Mouse (Mus musculus) left cerebral cortex, postnatal 4 days (tissue): ENCODE results near the gene Trmu. TPM values are rescaled to one million over a fixed set of nuclear protein-coding genes. Genes with fewer than 3 reads are reported as not detected.
A peak's percentile ranks its signal among the peaks of the same experiment; 100 is the strongest.

Source experiments
- DNase-seq: peaks from one replicate; pipeline ENCODE4 v3.0.0-alpha.2; 2022
- intact Hi-C: fragments of 180-260 bp; cut with DNase I; formaldehyde crosslinking; loops from one replicate; pipeline ENCODE4 v1.15.1; 2025
- total RNA-seq, 2 experiments: library from RNA; stranded (reverse); gene quantifications; 2 replicates each; pipeline ENCODE4 v1.2.3; 2021

The Trmu gene
- total RNA-seq, 2 experiments from 2014 or later: 36.2 to 37.8 TPM

DNA sequence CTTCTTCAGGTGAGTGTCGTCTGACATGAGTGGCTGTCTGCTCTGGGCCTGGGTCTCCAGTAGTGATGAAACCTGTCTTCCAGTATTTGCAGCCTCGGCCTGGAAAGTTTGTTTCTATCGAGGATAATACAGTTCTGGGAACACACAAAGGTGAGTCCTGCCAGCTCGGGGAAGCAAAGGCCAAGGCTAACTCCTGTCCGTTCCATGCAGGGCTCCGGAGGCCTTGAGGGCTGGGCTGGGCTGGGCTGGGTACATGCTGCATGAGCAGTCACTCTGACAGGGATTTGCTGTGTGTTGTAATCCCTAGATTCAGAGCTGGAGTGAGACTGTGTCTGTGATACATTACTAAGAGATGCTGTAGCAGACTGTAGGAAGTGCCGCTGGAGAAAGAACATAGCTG is 14.8 kb downstream of the Trmu start:
- intact Hi-C loops: no loop called here
- no peak for DNase-seq

DNA sequence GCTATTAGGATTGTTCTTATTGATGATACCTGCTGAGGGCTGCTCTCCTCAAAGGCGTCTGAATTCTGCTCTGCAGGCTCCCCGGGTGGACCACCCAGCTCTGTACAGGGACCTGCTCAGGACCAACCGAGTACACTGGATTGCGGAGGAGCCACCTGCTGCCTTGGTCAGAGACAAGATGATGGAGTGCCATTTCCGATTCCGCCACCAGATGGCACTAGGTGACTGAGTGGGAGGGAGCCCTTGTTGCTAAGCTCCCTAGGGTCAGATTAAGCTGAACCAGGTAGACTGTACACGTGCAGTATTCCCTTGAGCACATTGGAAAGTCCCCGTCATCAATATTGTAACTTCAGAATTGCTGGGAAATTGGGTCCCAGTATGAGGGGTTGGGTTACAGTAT is 17.2 kb downstream of the Trmu start:
- DNase-seq: peak; percentile 89
- intact Hi-C loops: loop anchor here (5.0 kb wide), 2 partner anchors 141 to 241 kb away; no protein-coding TSS in a partner anchor

DNA sequence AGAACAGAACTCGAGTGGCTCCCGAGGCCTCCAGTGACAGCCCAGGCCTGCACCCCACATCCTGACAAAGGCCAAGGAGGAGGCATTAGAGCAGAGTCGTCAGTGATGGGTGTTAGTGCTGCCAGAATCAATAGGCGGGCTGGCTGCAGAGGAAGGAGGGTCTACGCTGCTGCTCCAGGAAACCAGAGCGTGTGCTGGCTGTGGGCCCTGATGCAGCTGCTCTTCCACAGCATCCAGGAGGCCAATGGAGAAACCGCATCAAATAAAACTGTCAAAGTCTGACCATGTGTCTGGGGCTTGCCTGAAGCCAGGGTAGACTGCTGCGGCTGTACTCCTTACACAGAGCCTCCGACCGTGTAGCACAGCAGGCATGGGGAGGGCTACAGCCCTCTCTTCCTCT is 18.0 kb downstream of the Trmu start:
- intact Hi-C loops: loop anchor here (5.0 kb wide), 2 partner anchors 140 to 240 kb away; no protein-coding TSS in a partner anchor
- peak; percentile 54 for DNase-seq

DNA sequence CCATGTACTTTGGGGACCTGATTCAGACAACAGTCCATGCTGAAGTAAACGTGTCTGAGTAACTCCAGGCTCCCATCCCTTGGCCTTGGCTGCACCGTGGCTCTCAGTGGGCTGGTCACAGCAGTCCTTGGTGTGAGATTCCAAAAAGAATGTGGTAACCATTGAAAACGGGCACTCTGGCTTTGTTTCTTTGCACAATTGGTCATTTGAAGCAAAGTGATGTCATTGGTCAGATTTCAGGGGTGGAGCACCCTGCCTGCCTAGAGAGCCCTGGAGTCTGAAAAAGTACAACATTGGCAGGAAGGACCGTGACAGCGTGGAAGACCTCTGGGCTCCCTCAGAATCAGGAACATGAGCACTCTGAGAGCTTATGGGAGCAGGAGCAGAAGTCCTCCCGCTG is 20.3 kb downstream of the Trmu start:
- no peak for DNase-seq
- intact Hi-C loops: loop anchor here (5.0 kb wide), 2 partner anchors 138 to 238 kb away; no protein-coding TSS in a partner anchor

DNA sequence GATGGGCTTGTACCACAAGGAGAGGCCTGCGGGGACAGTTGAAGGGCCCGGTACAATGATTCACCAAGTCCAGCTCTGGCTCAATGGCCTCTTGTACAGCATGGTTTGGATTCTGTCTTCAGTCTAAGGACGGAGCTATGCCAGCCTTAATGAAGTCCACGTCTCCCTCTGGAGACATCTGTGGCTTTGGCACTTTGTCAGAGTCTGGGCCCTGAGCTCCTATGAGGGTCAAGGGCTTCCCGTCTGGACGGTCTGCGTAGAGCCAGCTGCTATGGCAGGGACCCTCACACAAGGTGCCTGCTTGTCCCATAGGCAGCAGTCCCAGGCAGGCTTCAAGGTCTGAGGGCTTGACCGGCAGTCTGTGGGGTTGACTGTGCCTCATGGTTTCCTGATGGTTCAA is 21.2 kb downstream of the Trmu start:
- intact Hi-C loops: no loop called here
- DNase-seq: peak; percentile 65

DNA sequence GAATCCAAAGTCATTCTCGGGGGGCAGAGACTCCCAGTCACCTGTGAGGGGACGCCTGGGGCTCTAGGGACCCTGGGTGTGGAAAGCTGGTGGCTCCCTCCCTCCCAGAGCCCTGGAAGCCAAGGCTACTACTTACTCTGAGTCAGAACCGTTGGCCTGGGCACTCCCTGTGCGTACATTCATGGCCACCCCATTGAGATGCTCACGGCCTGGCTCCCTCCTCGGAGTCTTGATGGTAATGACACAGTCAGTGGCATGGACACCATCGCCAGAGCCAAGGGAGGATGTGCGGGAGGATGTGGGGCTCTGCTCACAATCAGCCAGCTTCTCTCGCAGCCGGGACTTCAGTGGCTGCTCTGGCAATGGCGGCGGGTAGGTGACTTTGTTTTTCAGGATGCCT is 21.7 kb downstream of the Trmu start:
- intact Hi-C loops: no loop called here
- DNase-seq: no peak

DNA sequence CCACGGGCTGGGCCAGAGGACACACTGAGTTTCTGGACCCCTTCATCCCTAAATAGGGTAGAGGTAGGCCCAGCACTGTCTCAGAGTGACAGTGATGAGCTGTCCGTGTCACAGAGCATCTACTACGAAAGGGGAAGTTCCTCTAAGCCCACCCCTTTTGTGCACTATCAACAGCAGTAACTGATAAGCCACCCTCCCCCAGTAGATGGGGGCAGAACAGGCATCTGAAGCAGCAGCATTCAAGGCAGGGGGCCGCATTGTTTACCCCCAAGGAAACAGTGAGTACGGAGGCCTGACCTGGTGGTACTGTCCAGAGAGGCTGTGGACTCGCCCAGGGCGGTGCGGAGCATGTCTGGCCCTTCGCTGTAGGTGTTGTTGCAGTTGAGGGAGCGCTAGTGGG is 23.4 kb downstream of the Trmu start:
- no peak for DNase-seq
- intact Hi-C loops: no loop called here

DNA sequence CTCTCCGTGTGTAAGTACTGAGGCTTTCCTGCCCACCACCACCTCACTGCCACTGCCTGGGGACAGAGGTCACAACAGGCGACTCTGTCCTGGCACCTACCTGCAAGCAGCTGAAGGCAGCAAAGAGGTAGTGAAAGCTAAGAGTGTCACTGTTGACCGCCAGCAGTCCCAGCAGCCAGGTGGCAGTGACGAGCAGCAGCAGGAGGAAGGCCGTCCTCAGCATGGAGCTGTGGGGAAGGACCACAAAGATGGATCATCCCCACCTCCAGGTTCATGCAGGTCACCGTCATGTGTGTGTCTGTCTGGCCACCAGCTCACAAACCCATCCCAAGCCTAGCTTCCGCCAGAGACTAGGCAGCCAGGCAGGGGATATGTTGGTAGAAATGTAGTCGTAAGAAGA is 24.7 kb downstream of the Trmu start:
- no peak for DNase-seq
- intact Hi-C loops: no loop called here

DNA sequence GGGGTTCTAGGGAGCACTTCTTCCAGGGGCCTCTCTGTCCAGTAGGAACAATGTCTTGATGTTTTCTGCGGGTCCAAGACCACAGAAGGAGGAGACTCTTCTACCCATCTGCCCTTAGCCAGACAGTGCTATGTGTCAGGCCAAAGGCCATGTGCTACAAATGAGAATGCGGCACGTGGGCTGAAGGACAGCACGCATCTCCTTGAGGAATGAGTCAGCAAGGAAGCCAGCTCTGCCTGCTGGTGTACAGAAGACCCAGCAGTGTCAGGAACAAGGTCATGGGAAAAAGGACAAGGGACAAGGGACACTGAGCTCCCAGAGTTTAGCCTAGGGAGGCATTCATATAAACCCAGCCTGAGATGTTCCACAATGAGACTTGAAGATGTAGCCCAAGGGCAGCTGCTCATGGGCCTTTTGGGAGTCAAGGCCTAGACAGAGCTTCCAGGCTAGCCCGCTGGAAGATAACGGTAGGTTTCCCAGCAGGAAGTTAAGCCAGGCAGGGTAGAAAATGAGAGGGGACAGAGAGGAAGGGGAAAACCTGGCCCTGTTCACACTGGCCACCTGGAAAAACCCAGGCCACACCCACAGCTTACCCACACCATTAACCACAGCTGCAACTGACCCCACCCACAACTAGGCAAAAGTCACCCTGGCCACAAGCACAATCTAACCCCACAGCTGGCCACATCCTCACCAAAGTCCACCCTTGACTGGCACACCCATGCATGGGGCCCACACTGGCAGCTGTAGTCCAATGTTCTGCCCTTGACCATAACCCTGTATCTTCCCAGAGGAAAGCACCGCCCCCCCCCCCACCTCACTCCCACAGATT is 29.8 kb downstream of the Trmu start:
- no peak for DNase-seq
- intact Hi-C loops: no loop called here

DNA sequence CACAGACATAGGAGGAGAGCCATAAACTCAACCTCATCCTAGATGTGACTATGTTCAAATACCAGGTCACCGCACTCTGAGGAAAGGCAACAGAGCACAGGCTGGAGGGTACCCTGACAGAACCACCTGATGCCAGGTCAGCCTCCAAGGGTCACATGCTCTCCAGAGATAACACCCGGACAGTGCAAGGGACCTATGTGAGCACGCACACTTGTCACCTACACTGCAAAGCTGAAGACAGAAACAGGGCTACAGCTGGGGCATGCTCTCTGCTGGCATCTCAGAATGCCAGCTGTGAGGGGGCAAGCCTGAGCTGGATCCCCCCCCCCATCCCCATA is 30.3 kb downstream of the Trmu start:
- no peak for DNase-seq

DNA sequence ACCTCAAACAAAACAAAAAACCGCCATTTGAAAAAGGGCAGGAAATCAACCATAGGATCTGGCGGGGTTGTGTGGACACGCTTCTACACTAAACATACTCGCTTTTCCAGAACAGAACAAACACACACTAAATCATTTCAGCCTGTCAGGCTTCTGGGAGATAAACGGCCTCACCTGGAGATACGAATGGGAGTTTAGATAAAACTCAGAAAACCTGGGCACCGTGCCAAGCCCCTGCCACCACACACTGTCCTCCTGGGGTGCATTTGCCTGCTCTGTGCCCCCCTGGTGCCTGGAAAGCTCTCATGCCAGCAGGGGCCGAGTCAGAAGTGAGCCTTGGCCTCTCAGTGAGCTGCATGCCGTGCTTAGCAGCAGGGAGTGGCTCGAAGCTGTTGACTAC is 30.8 kb downstream of the Trmu start:
- no peak for DNase-seq
- intact Hi-C loops: loop anchor here (5.0 kb wide), 1 partner anchor 127 kb away; no protein-coding TSS in a partner anchor

More for the DNA sequence above, 30.3 kb downstream of the Trmu start:
- intact Hi-C loops: no loop called here

DNA sequence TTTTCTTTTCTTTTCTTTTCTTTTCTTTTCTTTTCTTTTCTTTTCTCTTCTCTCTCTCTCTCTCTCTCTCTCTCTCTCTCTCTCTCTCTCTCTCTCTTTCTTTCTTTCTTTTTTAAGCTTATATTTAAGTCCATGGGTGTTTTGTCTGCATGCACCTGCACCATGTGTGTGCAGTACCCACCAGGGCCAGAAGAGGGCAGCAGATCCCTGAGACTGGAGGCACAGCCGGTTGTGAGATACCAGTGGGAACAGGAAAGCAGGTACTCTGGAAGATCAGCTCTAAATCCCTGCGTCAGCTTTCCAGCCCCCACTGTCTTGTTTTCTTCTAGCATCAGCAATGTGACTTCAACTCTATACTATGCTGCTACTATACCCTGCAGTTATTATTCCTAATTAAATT is 34.5 kb downstream of the Trmu start:
- intact Hi-C loops: loop anchor here (5.0 kb wide), 1 partner anchor 124 kb away; no protein-coding TSS in a partner anchor
- peak; percentile 86 for DNase-seq

DNA sequence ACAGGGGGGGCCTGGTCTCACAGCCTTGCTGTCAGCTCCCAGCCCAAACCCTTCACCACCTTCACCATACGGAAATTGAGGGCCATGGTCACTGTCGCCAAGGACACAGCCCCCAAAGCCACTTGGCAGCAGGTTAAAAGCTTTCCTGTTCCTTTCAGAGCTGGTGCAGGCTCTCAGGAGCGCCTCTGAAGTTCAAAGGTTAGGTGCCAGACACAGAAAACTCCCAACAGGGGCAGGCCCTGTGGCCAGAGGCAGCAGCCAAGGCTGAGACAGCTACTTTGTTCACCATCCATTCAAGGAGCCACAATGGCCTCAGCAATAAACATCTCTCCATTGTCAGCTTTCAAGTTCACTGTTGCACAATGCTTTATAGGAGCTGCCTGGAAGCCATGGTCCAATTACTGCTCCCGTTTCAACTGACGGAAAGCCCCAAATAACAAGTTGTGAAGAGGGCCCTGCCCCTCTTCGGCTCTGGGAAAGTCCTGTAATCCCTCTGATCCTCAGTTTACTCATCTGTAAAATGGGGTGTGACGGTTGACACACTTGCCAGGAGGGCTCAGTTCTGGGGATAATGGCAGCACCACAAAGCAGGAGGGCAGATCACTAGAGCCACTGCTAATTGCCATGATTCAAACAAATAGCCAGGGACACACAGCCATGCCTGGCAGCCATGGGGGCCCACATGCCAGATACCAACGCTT is 40.2 kb downstream of the Trmu start:
- intact Hi-C loops: no loop called here
- no peak for DNase-seq

DNA sequence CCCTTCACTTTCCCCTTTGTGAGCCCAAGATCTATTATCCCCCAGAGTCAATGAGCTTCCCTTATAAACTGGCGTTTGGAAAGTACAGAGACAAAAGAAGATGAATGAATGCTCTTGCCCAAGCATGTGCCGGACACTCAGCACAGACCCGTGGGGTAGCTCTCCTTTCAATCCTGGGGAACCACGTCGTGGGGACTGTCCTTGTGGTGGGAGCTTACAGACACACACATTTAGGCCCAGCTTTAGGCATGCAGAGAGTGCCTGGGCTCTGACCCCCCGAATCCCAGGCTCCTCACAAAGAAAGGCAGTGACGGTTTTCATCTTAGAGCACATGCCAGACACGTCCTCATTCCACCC is 40.8 kb downstream of the Trmu start:
- intact Hi-C loops: no loop called here
- no peak for DNase-seq

DNA sequence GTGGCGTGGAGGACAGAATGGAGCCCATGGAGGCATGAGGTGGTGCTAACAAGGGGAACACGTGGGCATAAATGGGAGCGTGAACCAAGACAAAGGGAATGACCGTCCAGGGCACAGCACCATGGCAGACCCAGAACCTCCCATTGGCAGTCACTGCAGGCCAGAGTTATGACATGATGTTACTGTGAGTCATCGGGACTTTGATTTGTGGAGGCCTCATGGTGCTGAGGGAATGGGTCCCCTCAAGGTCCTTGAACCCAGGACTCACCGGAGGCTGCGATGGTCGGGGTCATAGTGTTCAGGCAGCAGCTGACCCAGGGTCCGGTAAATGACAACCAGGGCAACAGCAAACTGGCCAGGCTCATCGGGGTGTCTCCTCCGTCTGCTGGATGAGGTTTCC is 42.7 kb downstream of the Trmu start:
- intact Hi-C loops: no loop called here
- no peak for DNase-seq

DNA sequence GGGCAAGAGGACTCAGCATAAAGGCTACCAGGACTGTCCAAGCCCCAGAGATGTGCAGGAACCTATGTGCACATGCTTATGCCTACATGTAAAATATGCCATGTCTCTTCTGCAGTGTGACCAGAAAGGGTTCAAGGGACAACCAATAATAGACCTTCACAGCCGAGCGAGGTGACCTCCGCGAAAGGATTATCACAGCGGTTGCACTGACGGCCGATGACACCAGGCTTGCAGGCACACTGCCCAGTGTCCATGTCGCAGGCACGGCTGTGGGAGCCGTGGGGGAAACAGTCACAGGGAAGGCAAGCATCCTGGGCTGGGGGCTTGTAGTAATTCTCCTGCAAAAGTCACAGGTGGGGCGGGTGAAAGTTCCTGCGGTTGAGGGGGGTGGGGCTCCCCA is 49.0 kb downstream of the Trmu start:
- no peak for DNase-seq
- intact Hi-C loops: no loop called here

DNA sequence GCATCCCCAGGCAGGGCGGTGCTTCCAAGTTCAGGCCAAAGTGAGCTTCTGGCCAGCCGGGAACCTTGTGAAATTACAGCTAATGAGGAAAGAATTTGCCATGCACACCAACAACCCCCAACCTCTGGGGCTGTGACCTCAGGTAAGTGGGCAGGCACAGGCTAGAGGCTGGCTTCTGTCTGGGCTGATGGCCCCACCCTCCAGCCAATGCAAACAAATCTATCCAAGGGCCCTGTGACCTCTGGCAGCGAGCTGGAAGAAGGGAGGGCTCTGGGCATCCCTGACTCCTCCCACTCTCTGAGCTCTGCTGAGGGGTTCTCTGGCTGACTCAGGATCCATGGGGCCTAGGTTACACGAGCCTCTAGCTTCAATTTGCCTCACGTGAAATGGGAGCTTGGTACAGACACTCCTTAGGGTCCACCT is 56.5 kb downstream of the Trmu start:
- intact Hi-C loops: no loop called here
- no peak for DNase-seq

Other genes starting within 250 kb of the Trmu start
- 1 to 10 TPM; 1.0 to 1.8 TPM for gene Ppara, start 144.3 kb upstream of the Trmu start, total RNA-seq
- gene Cdpf1, start 67.6 kb upstream of the Trmu start, total RNA-seq: 10 to 100 TPM; 19.9 to 22.6 TPM
- gene Pkdrej, start 57.6 kb upstream of the Trmu start, total RNA-seq: under 1 TPM; 0.36 to 0.46 TPM
- gene Ttc38, start 47.0 kb upstream of the Trmu start, total RNA-seq: 1 to 10 TPM; 2.3 to 3.5 TPM
- 1 to 10 TPM; 2.3 to 2.9 TPM for gene Gtse1, start 19.6 kb upstream of the Trmu start, total RNA-seq
- 1 to 10 TPM; 5.0 to 5.2 TPM for gene Celsr1, start 154.5 kb downstream of the Trmu start, total RNA-seq
- gene Gramd4, start 178.4 kb downstream of the Trmu start, total RNA-seq: 10 to 100 TPM; 52.0 to 57.8 TPM